Mouse (Mus musculus): ENCODE results near the gene Cbx7.

GRCm38 (mm10) chr15:79943584-79943983 is 27.3 kb downstream of the Cbx7 start:
- TF ChIP-seq CTCF (IDR thresholded peaks at IDR 0.05), result no peak
- no peak for TF ChIP-seq EP300 (IDR thresholded peaks at IDR 0.05)

All from lung, postnatal 0 days (tissue).